Mouse (Mus musculus) embryonic facial prominence, embryonic 12.5 days (tissue): ENCODE data around the gene Gm37240. TPM values are rescaled to one million over a fixed set of nuclear protein-coding genes. Genes with fewer than 3 reads are reported as not detected.

Experiments
- ATAC-seq: fragments of 200-750 bp; cut with Nextera tagmentation; 2 replicates; pipeline ENCODE4 v1.8.0; 2017; ENCODE audit not compliant: insufficient number of reproducible peaks, insufficient read depth, low FRiP score, low TSS enrichment
- H3K27ac ChIP-seq: fragments of 300-500 bp; sonication (generic); 2 replicates; pipeline ENCODE4 v1.5.1; 2016; ENCODE audit warnings: mild to moderate bottlenecking
- H3K27me3 ChIP-seq: fragments of 300-500 bp; sonication (generic); 2 replicates; pipeline ENCODE4 v1.6.1; 2016; ENCODE audit warnings: mild to moderate bottlenecking, moderate library complexity
- H3K36me3 ChIP-seq: fragments of 300-500 bp; sonication (generic); 2 replicates; pipeline ENCODE4 v1.6.1; 2016; ENCODE audit warnings: mild to moderate bottlenecking
- H3K4me1 ChIP-seq: fragments of 300-500 bp; sonication (generic); 2 replicates; pipeline ENCODE4 v1.6.1; 2016
- H3K4me2 ChIP-seq: fragments of 300-500 bp; sonication (generic); replicated peaks from 2 replicates; pipeline ENCODE4 v1.6.1; 2016; ENCODE audit warnings: mild to moderate bottlenecking, moderate library complexity
- H3K4me3 ChIP-seq: fragments of 300-500 bp; sonication (generic); 2 replicates; pipeline ENCODE4 v1.5.1; 2016; ENCODE audit warnings: mild to moderate bottlenecking
- H3K9ac ChIP-seq: fragments of 300-500 bp; sonication (generic); 2 replicates; pipeline ENCODE4 v1.6.1; 2016; ENCODE audit warnings: mild to moderate bottlenecking, moderate library complexity
- H3K9me3 ChIP-seq: fragments of 300-500 bp; sonication (generic); 2 replicates; pipeline ENCODE4 v1.6.1; 2016; ENCODE audit warnings: mild to moderate bottlenecking, moderate library complexity
- WGBS: fragments of 180-500 bp; shearing (Covaris S2); methylation state at CpG from one replicate; pipeline ENCODE4 v1.1.7; 2016; 5-methylcytosine and 5-hydroxymethylcytosine counted together
- polyA plus RNA-seq: library from polyadenylated mRNA; unstranded; fragments of >200 nt; fragmentation: Nextera tagmentation; extraction: Ambion mirVana; gene quantifications from 2 replicates; pipeline ENCODE4 v1.2.1, GENCODE M21; 2016

Gene Gm37240
- polyA plus RNA-seq, 1 experiment from 2014 or later: 4.0 TPM

DNA sequence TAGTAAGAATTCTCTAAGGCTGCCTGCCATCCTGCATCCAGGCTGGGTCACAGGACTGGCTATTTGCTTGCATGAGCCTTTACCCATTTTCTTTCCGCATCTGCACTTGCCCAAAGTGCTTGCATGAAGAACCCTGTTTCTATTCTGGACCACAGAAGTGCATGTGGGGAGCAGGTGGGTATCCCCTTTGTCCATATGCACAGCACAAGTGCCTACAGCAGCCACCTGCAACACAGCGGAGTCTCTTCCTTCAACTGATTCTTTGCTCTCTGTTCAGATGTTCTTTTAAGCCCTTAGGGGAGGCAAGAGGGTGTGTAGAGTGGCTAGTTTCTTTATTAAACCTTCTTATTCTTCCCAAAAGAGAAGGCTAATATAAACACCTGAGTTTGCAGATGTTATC is 1133.5 kb downstream of the Gm37240 start:
- Histone ChIP-seq H3K4me3 (no peak overlapping the region), H3K4me1 (no peaks in the 10 kb centered on the region), H3K36me3 (no peaks in the 10 kb centered on the region), H3K9me3 (no peaks in the 10 kb centered on the region), H3K9ac (no peak overlapping the region), H3K27ac (no peak overlapping the region), H3K27me3 (no peaks in the 10 kb centered on the region), H3K4me2 (no peak overlapping the region)
- ATAC-seq: no peak
- WGBS: 84% methylated on average over 2 of the region's 2 CpGs

DNA sequence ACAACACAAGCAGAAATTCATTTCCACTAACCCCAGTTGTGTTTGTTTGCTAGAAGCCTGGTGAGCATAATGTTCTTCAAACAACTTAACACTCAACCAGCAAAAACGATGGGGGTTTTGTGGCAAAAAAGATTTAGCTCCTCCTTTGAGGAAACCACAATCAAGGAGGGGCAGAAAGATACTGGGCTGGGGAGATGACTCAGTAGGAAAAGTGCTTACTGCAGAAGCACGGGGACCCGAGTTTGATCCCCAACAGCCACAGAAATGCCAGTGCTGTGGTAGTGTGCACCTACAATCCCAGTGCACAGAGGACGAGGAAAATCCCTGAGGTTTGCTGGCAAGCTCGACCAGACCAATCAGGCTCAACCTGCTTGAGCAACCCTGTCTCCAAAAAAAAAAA is 1138.1 kb downstream of the Gm37240 start:
- Histone ChIP-seq H3K4me2 (no peak overlapping the region), H3K36me3 (no peaks in the 10 kb centered on the region), H3K9me3 (no peaks in the 10 kb centered on the region), H3K27me3 (no peaks in the 10 kb centered on the region), H3K4me3 (no peak overlapping the region), H3K27ac (no peak overlapping the region), H3K4me1 (no peaks in the 10 kb centered on the region), H3K9ac (no peak overlapping the region)
- 69% methylated on average over 5 of the region's 5 CpGs for WGBS
- no peak for ATAC-seq

DNA sequence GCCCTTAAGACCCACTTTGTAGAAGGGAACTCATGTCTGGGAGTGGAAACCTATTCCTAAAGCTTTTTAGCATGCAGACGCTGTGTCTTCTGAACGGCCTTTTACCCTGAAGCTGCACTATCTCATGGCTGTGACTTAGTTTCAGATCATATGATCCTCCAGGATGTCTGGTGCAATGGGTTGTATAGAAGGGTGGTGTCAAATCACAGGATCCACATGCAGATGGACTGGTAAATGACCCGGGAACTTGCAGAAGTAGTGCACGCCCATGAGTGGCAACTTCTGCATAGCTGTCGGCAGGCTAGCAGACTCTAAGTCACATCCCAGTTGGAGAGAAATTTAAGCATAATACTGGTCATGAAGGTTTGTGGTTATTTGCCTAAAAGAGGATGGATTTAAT is 1139.2 kb downstream of the Gm37240 start:
- H3K4me3 ChIP-seq: no peak overlapping the region
- no peak overlapping the region for H3K9ac ChIP-seq
- H3K27me3 ChIP-seq: no peaks in the 10 kb centered on the region
- H3K9me3 ChIP-seq: no peaks in the 10 kb centered on the region
- H3K36me3 ChIP-seq: no peaks in the 10 kb centered on the region
- H3K4me2 ChIP-seq: no peak overlapping the region
- H3K4me1 ChIP-seq: no peaks in the 10 kb centered on the region
- no peak overlapping the region for H3K27ac ChIP-seq
- ATAC-seq: no peak
- 85% methylated on average over 5 of the region's 5 CpGs for WGBS

DNA sequence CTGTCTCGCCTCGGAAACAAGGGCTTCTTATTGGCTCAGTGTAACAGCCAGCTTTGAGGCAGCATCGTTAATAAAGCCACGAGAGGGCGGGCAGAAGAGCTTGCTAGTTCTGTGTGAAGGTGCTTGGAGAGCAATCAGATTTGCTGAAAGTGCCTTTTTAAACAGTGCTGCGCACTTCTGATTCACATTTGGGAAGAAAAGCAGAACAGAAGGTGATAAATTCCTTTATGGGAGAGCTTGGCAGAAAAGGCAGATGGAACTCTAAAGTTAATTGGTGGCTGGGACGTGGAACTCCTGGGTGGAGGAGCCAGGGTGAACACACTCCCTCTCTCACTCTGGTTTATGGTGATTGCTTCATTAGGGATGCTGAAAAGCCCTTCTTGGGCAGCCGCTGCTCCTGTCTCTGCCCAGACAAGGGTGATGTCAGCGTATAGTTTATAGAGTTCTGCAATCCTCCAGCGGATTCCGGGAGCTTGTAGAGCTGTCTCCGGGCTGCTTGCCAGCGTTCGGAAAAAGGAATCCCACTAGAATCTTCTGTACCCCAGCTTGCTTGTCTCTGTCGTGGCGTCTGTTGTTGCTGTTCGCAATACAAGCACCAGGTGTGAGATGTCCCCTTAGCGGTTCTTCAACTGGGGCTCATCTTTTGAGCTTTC is 1141.7 kb downstream of the Gm37240 start:
- no peaks in the 10 kb centered on the region for H3K36me3 ChIP-seq
- no peak overlapping the region; the same call in 1 of the 2 replicates for H3K4me2 ChIP-seq
- no peaks in the 10 kb centered on the region for H3K4me1 ChIP-seq
- WGBS: 63% methylated on average over 18 of the region's 18 CpGs
- no peak overlapping the region for H3K4me3 ChIP-seq
- H3K27ac ChIP-seq: no peak overlapping the region
- no peaks in the 10 kb centered on the region for H3K9me3 ChIP-seq
- H3K27me3 ChIP-seq: no peaks in the 10 kb centered on the region
- H3K9ac ChIP-seq: no peak overlapping the region
- ATAC-seq: no peak

DNA sequence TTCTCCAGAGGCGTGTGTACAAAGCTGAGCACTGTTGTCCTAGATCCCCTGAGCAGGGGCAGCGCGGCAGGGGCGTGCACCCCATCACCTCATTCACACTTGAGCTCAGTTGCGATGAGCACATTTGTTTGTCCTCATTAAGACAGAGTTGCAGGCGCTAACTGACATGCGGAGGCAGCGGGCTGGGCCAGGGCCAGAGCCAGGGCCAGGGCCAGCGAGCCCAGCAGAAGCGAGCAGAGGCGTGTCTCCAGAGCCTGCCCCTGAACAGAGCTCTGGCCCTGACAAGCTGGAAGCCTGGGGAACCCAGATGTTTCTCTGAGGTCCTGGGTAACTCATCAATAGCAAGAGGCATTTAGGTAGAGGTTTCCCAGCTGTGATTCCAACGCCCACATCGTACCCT is 1142.6 kb downstream of the Gm37240 start:
- Histone ChIP-seq H3K9me3 (no peaks in the 10 kb centered on the region), H3K27me3 (no peaks in the 10 kb centered on the region), H3K9ac (no peak overlapping the region), H3K4me3 (no peak overlapping the region), H3K27ac (no peak overlapping the region), H3K4me2 (no peak overlapping the region), H3K36me3 (no peaks in the 10 kb centered on the region), H3K4me1 (peaks cover 5% of the 10 kb centered on the region; the same call in 1 of the 2 replicates)
- WGBS: 78% methylated on average over 13 of the region's 13 CpGs
- no peak for ATAC-seq

DNA sequence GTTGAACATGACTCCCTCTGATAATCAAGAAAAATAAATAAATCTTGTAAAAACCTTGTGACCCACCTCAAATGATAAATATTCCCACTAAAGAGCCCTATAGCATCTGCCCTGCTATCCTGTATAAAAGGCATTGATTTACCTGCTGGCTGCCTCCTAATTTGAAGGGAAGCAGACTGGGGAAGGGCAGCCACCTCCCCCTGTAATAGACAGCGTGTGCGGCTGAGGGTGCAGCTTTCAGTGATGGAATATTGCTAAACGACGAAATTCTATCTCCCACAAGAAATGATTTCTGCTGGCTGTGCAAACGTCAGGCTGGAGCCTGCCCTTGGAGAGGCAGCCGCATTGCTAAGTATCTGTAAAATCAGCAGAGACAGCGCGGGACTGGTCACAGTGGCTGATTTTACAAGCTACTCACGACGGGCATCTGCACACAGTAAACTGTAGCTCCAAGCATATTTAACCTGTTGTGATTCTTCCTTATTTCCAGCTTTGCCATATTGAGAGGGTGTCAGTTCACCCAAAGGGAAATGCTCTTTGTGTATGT is 1147.2 kb downstream of the Gm37240 start:
- no peak for ATAC-seq
- peaks cover 5% of the 10 kb centered on the region; the same call in 1 of the 2 replicates for H3K4me1 ChIP-seq
- WGBS: 20% methylated on average over 10 of the region's 10 CpGs
- H3K27me3 ChIP-seq: no peaks in the 10 kb centered on the region
- no peak overlapping the region for H3K27ac ChIP-seq
- H3K36me3 ChIP-seq: no peaks in the 10 kb centered on the region
- H3K4me3 ChIP-seq: no peak overlapping the region
- H3K4me2 ChIP-seq: no peak overlapping the region
- H3K9me3 ChIP-seq: no peaks in the 10 kb centered on the region
- H3K9ac ChIP-seq: no peak overlapping the region

DNA sequence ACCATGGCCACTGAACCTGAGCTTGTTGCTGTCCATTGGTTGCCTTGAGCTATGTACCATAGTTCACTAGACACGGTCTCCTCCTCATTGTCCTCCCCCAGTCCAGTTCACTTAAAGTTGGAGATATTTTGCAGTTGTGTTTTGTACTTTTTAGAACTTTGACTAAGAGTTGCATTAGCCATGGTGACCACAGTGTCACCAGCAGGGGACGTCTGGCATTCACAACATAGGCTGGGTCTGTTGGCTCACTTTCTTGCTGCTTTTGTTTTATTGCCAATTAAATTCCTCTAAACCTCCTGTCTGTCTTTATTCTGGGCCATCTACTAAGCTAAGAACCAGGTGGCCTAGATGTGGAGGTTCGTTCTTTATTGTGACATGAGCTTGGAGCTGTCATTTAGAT is 1150.2 kb downstream of the Gm37240 start:
- Histone ChIP-seq H3K4me1 (peaks cover 15% of the 10 kb centered on the region), H3K27ac (no peak overlapping the region), H3K9me3 (no peaks in the 10 kb centered on the region), H3K36me3 (no peaks in the 10 kb centered on the region), H3K4me2 (no peak overlapping the region), H3K4me3 (no peak overlapping the region), H3K9ac (no peak overlapping the region), H3K27me3 (peaks cover 10% of the 10 kb centered on the region; the same call in 1 of the 2 replicates)
- 84% methylated on average over 3 of the region's 3 CpGs for WGBS
- ATAC-seq: no peak

DNA sequence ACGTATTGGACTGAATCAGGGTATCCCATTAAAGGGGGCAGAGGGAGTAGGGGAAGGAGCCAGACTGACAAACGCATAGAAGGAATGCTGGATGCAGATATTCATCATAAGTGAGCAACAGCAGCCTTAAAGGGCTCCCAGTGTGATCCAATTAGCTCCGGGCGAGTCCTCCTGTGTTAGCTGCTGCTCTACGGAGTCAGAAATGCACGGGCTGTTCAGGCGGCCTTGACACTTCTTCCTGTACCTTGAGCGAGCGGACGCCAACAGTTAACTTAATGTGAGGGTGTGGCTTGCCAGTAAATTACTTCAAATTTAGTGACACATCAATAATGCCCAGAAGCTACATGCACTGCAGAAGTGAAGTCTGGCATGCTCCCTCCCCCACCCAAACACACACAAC is 1151.6 kb downstream of the Gm37240 start:
- H3K27me3 ChIP-seq: peaks cover 12% of the 10 kb centered on the region; the same call in 1 of the 2 replicates
- H3K27ac ChIP-seq: no peak overlapping the region
- H3K9me3 ChIP-seq: no peaks in the 10 kb centered on the region
- H3K4me1 ChIP-seq: peaks cover 21% of the 10 kb centered on the region
- no peak overlapping the region for H3K4me3 ChIP-seq
- ATAC-seq: no peak
- H3K36me3 ChIP-seq: no peaks in the 10 kb centered on the region
- WGBS: 61% methylated on average over 10 of the region's 10 CpGs
- no peak overlapping the region for H3K4me2 ChIP-seq
- H3K9ac ChIP-seq: no peak overlapping the region

DNA sequence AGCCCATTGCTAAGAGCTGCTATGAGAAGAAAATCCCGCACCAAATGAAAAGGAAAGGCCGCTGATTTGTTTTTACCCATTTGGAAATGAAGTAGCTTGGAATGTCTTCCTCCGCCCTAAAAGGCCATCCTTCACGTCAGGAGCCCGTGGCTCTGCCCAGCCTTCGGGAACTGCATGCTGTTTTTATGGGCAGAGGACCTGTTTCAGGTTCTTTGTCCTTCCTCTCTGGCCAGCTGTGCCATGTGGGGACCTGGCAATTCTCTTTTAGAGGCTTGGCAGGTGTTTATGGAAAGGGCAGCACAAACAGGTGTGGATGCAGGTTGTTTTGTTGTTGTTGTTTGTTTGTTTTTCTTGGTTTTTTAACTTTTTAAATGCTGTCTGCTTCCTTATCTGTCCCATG is 1154.8 kb downstream of the Gm37240 start:
- no peaks in the 10 kb centered on the region for H3K9me3 ChIP-seq
- WGBS: 10% methylated on average over 6 of the region's 6 CpGs
- H3K4me3 ChIP-seq: no peak overlapping the region
- H3K27me3 ChIP-seq: peaks cover 18% of the 10 kb centered on the region; the same call in 1 of the 2 replicates
- H3K36me3 ChIP-seq: no peaks in the 10 kb centered on the region
- no peak overlapping the region for H3K9ac ChIP-seq
- peaks cover 17% of the 10 kb centered on the region for H3K4me1 ChIP-seq
- H3K27ac ChIP-seq: no peak overlapping the region
- ATAC-seq: no peak
- peak overlapping the region; percentile 62 for H3K4me2 ChIP-seq

DNA sequence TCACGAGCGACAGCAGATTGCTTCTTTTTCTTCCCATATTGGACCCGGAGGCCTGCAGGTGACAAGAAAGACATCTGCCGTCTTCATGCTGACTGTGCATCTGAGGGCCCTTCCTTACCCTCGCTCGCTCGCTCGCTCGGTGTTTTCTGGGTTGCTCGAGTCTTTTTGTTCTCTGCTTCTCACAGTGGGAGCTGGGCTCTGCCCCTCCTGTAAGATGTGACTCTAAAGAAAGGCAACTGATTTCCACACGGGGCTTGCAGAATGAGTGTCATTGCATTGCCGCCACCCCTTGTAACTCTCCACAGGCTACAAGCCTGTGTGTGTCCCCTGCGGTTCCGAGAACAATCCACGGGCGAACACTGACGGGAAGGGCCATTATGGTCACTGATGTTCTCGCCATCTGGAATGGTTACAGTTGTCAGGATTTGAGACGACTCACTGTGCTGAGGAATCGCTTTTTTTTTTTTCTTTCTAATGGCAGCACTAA is 1155.3 kb downstream of the Gm37240 start:
- H3K36me3 ChIP-seq: no peaks in the 10 kb centered on the region
- peak overlapping the region; percentile 62 for H3K4me2 ChIP-seq
- H3K4me1 ChIP-seq: peaks cover 17% of the 10 kb centered on the region
- H3K9ac ChIP-seq: no peak overlapping the region
- WGBS: 3% methylated on average over 20 of the region's 20 CpGs
- peaks cover 18% of the 10 kb centered on the region; the same call in 1 of the 2 replicates for H3K27me3 ChIP-seq
- no peak overlapping the region for H3K27ac ChIP-seq
- ATAC-seq: no peak
- peak overlapping the region; percentile 27 for H3K4me3 ChIP-seq
- no peaks in the 10 kb centered on the region for H3K9me3 ChIP-seq

DNA sequence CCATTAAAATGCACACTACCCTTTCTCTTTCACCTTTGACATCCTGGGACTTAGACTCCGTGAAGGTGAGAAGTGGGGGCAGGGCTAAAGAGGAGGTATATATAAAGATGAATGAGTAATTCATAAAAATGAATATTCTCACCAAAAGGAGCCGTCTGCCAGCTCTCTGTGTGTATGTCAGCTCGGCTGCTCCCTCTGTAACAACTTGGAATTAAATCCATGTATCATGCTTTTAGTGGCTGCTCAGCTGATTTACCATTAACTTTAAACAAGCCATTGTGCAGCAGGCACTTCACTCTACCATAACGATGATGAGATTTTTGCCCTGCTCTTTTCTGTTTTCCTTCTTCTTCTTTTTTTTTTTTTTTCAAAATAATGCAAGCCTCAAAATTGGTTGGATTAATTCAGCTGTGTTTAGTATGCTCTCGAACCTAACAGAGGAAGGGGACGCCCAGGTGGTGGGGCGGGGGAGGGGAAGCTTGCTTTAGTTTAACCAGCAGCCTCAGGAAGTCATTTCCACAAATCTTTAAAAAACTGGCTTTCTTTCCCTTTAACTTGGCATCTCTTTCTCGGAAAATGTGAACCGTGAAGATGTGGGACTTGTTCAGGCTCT is 1155.8 kb downstream of the Gm37240 start:
- Histone ChIP-seq H3K4me3 (peak overlapping the region; percentile 27), H3K27me3 (peaks cover 18% of the 10 kb centered on the region; the same call in 1 of the 2 replicates), H3K9ac (no peak overlapping the region), H3K36me3 (no peaks in the 10 kb centered on the region), H3K4me2 (peak overlapping the region; percentile 62), H3K9me3 (no peaks in the 10 kb centered on the region), H3K4me1 (peaks cover 17% of the 10 kb centered on the region), H3K27ac (no peak overlapping the region)
- 13% methylated on average over 9 of the region's 9 CpGs for WGBS
- ATAC-seq: no peak

DNA sequence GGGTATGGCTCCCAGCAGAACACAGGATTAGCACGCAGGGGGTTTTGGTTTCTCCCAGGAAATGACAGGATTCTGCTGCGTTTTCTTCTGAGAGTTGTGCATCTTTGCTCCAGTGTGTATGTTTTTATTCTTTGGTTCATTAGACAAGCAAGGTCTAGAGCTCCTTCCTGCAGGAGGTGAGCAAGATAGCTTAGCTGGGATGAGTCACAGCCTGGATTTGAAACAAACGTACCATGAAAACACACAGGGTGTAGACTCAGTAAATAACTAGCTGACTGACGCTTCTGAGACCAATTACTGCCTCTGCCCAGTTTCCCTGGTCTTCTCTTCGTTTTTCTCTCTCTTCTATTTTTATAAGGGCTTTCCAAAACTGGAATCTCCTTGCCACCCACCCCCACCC is 1156.3 kb downstream of the Gm37240 start:
- Histone ChIP-seq H3K4me2 (peak overlapping the region; percentile 62; the same call in 1 of the 2 replicates), H3K36me3 (no peaks in the 10 kb centered on the region), H3K4me3 (no peak overlapping the region), H3K27me3 (peaks cover 18% of the 10 kb centered on the region; the same call in 1 of the 2 replicates), H3K27ac (no peak overlapping the region), H3K9ac (no peak overlapping the region), H3K9me3 (no peaks in the 10 kb centered on the region), H3K4me1 (peaks cover 17% of the 10 kb centered on the region)
- WGBS: 43% methylated on average over 5 of the region's 5 CpGs
- ATAC-seq: no peak
